Mouse (Mus musculus) bone marrow macrophage, adult 2 months (primary cell): ENCODE measurements around the gene Ahcy.
A peak's percentile ranks its signal among the peaks of the same experiment; 100 is the strongest.

Experiments used
- CTCF ChIP-seq: IDR thresholded peaks from 2 replicates; pipeline ENCODE4 v1.5.1; 2012; ENCODE audit warnings: low read depth, mild to moderate bottlenecking, low read length, moderate library complexity
- POLR2A ChIP-seq: IDR thresholded peaks from 2 replicates; pipeline ENCODE4 v1.6.1; 2012; ENCODE audit warnings: mild to moderate bottlenecking, low read depth, low read length, borderline replicate concordance

DNA sequence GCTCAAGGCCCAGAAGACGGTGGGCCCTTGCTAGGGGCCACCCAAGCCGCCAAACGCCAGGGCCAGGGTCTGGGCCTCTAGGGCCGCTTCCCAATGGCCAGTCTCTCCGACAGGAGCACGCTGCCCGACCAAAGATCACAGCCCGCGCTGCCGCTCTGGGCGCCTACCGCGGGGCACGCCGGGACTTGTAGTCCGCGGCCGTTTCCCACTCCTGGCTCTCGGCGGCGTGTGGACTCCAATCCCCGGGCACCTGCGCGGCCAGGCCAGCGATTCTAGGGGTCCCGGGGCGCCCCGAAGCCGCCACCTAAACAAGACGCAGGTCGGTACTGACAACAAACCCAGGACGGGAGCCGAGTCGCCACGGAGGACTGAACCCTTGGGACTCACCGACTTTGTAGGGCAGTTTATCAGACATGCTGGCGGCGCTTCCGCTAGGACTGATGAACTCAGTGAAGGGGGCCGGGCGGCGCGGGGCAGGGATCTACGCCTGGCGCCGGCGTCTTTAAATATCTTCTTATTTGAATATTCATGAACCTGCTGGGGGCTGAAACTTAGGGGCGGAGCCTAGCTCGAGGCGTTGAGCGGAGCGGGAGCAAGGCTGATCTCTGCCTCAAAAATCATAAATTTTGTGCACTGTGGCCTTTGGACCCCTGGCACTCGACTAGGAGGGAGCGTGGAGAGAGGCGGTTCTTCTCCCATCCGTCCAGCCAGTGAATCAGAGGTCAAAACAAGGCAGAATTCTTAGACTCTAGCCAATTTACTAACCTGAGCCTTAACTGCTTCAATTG is at the start of gene Ahcy:
- no peak for TF ChIP-seq CTCF
- TF ChIP-seq POLR2A = 0 out of 2 replicates have a peak, but pooled peaks have one; percentile 57
